Mouse (Mus musculus) erythroblast, adult 5-6 weeks (primary cell): Measurements from ENCODE around the gene Car4. TPM values are rescaled to one million over a fixed set of nuclear protein-coding genes. Genes with fewer than 3 reads are reported as not detected.

ENCODE experiments used
- ATAC-seq: replicated peaks from 2 replicates; pipeline ENCODE4 v1.8.0; 2016; ENCODE audit warnings: moderate number of reproducible peaks, mild to moderate bottlenecking, moderate TSS enrichment, inconsistent platforms; ENCODE audit not compliant: poor library complexity, low FRiP score, severe bottlenecking
- total RNA-seq, 2 experiments: library from RNA; stranded (forward) in 1 of 2; stranded (reverse) in 1 of 2; fragments of 150-400 nt in 1 of 2; fragments of 200-764, 138-1000 nt in 1 of 2; gene quantifications; 2 replicates each; pipeline versions ENCODE4 v1.2.3 to v1.2.4; 2015 to 2017; ENCODE audit warnings: low replicate concordance in 2 of 2

The Car4 gene
- total RNA-seq, 2 experiments from 2014 or later, result not detected

- ATAC-seq, result no peak
Measured at GRCm38 (mm10) chr11:84956400-84956799, 1.2 kb upstream of the Car4 start.

- ATAC-seq, result no peak
Measured at GRCm38 (mm10) chr11:84957171-84957570, 415 bp upstream of the Car4 start.

GRCm38 (mm10) chr11:84958271-84958630, 665 bp downstream of the Car4 start:
- ATAC-seq, result no peak

- no peak for ATAC-seq
Measured at GRCm38 (mm10) chr11:84959181-84959580, 1.6 kb downstream of the Car4 start.

GRCm38 (mm10) chr11:84959701-84960181, 2.2 kb downstream of the Car4 start:
- ATAC-seq, result no peak

GRCm38 (mm10) chr11:84960291-84960690, 2.7 kb downstream of the Car4 start:
- no peak for ATAC-seq

- no peak for ATAC-seq
Measured at GRCm38 (mm10) chr11:84960780-84961179, 3.2 kb downstream of the Car4 start.

- ATAC-seq, result no peak
Measured at GRCm38 (mm10) chr11:84961571-84961970, 4.0 kb downstream of the Car4 start.

GRCm38 (mm10) chr11:84962536-84962935, 5.0 kb downstream of the Car4 start:
- no peak for ATAC-seq

GRCm38 (mm10) chr11:84963556-84963955, 6.0 kb downstream of the Car4 start:
- ATAC-seq, result no peak

- ATAC-seq, result no peak
Measured at GRCm38 (mm10) chr11:84966696-84967095, 9.1 kb downstream of the Car4 start.

- no peak for ATAC-seq
Measured at GRCm38 (mm10) chr11:84967113-84967512, 9.5 kb downstream of the Car4 start.

- ATAC-seq, result no peak
Measured at GRCm38 (mm10) chr11:84968309-84968708, 10.7 kb downstream of the Car4 start.

- no peak for ATAC-seq
Measured at GRCm38 (mm10) chr11:84968775-84969174, 11.2 kb downstream of the Car4 start.

- ATAC-seq, result no peak
Measured at GRCm38 (mm10) chr11:84972067-84972466, 14.5 kb downstream of the Car4 start.

GRCm38 (mm10) chr11:84973661-84974060, 16.1 kb downstream of the Car4 start:
- ATAC-seq, result no peak

GRCm38 (mm10) chr11:84974582-84974981, 17.0 kb downstream of the Car4 start:
- ATAC-seq, result no peak

- ATAC-seq, result no peak
Measured at GRCm38 (mm10) chr11:84976706-84977105, 19.1 kb downstream of the Car4 start.

- ATAC-seq, result no peak
Measured at GRCm38 (mm10) chr11:84977385-84977952, 19.9 kb downstream of the Car4 start.

GRCm38 (mm10) chr11:84978113-84978512, 20.5 kb downstream of the Car4 start:
- peak; percentile 60 for ATAC-seq

GRCm38 (mm10) chr11:84979351-84979750, 21.8 kb downstream of the Car4 start:
- no peak for ATAC-seq

- ATAC-seq, result no peak
Measured at GRCm38 (mm10) chr11:84980697-84981096, 23.1 kb downstream of the Car4 start.
